Mouse (Mus musculus) hematopoietic multipotent progenitor cell, adult 10-12 weeks (in vitro differentiated cells): ENCODE data around the gene Gm4952. TPM values are rescaled to one million over a fixed set of nuclear protein-coding genes. Genes with fewer than 3 reads are reported as not detected.

Source experiments
- polyA plus RNA-seq: library from polyadenylated mRNA; stranded (reverse); fragments of >175 nt; gene quantifications from 2 replicates; pipeline ENCODE4 v1.2.3, GENCODE M21; 2012; ENCODE audit warnings: low replicate concordance

The Gm4952 gene
- not detected in 2 replicates for polyA plus RNA-seq

GRCm38 (mm10) chr19:12599674-12600073 is at the start of gene Gm4952:
TSS of gene Gm4952 (plus strand) at chr19:12599974.

GRCm38 (mm10) chr19:12633176-12633575 is 33.4 kb downstream of the Gm4952 start, which contains the start of gene Glyat:
TSS of gene Glyat (plus strand) at chr19:12633308.

GRCm38 (mm10) chr19:12670139-12670538 is 70.4 kb downstream of the Gm4952 start, which contains the start of gene Olfr1442:
TSS of gene Olfr1442 (plus strand) at chr19:12670439.

GRCm38 (mm10) chr19:12677812-12678211 is 78.0 kb downstream of the Gm4952 start, which contains the start of gene Olfr1443:
TSS of gene Olfr1443 (plus strand) at chr19:12678112.

Other genes starting within 250 kb of the Gm4952 start
- gene Olfr1440, start 212.7 kb upstream of the Gm4952 start, polyA plus RNA-seq = not detected in 2 replicates
- gene Olfr1441, start 182.5 kb upstream of the Gm4952 start, polyA plus RNA-seq = not detected in 2 replicates
- gene Pfpl, start 172.1 kb upstream of the Gm4952 start, polyA plus RNA-seq = not detected in 2 replicates
- gene Mpeg1, start 139.2 kb upstream of the Gm4952 start, polyA plus RNA-seq = 23.5 and 31.3 TPM in 2 replicates
- 2.9 and 4.8 TPM in 2 replicates for gene Dtx4, start 98.5 kb upstream of the Gm4952 start, polyA plus RNA-seq
- gene Fam111a, start 54.2 kb upstream of the Gm4952 start, polyA plus RNA-seq = 2.0 and 7.7 TPM in 2 replicates
- not detected in 2 replicates for gene Glyat, start 33.3 kb downstream of the Gm4952 start, polyA plus RNA-seq
- gene Olfr1442, start 70.5 kb downstream of the Gm4952 start, polyA plus RNA-seq = not detected in 2 replicates
- gene Olfr1443, start 78.1 kb downstream of the Gm4952 start, polyA plus RNA-seq = not detected in 2 replicates
- gene Keg1, start 95.8 kb downstream of the Gm4952 start, polyA plus RNA-seq = not detected in 2 replicates
- 0.26 TPM in 1 of 2 replicates, not detected in the other for gene Cntf, start 165.7 kb downstream of the Gm4952 start, polyA plus RNA-seq
- gene Zfp91, start 196.2 kb downstream of the Gm4952 start, polyA plus RNA-seq = 24.5 and 39.3 TPM in 2 replicates
- gene Lpxn, start 196.2 kb downstream of the Gm4952 start, polyA plus RNA-seq = 4.5 and 5.1 TPM in 2 replicates
- gene Gm5244, start 246.7 kb downstream of the Gm4952 start, polyA plus RNA-seq = not detected in 2 replicates